In the genomic region with DNA sequence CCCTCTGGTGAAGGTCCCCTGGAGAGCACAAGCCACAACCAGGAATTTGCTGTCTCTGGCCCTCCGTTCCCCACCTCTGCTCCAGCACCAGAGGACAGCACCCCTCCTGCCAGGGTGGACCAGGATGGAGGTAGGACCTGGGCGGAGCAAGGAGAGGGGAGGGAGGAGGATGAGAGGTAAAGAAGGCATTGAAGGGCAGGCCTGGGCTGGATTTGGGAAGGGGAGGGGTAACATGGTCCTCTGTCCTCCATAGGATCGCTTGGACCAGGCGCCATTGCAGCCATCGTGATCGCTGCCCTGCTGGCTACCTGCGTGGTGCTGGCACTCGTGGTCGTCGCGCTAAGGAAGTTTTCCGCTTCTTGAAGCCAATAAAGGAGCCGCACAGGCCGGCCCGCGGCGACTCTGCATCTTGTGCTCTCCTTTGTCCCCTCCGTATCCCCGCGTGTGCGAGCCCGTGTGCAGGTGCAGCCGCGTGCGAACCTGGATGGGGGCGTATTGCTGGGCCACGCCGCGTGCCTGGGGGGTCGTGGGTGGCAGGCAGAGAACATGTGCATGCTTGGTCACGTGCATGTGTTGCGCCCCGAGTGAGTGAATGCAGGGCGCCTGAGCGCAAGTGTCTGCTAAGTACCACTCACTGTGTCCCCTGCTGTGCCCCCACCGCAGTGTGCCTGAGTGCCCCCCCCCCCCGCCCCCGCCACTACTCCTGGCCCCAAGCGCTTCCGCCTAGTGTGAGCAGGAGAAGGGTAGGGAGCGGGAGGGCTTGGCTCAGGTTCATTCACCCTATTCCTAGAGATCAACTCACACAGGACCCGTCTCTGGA, we compare ENCODE assay signal across 9 mouse cellular contexts. TPM values are rescaled to one million over a fixed set of nuclear protein-coding genes. Genes with fewer than 3 reads are reported as not detected.
DNase-seq lines count a peak whose midpoint lies in the region; ATAC-seq and TF ChIP-seq lines count a peak whose summit lies in the region.
"Had no signal": no experiment of that assay in that cellular context is flagged by ENCODE, and none has a peak within 500 bp of the region (broad histone marks: within the 10 kb centered on the region; RNA-seq: fewer than 3 reads in every experiment).

No protein-coding gene starts in this region.

- no peaks in the 10 kb centered on the region for H3K36me3 ChIP-seq in embryonic facial prominence, embryonic 13.5 days
- peaks cover 9% of the 10 kb centered on the region; the same call in 1 of the 2 replicates for H3K36me3 ChIP-seq in intestine, postnatal 0 days (ENCODE audit: control insufficient read depth, insufficient read depth)
- no peaks in the 10 kb centered on the region for H3K36me3 ChIP-seq in midbrain, embryonic 16.5 days (ENCODE audit: control insufficient read depth, insufficient read depth, low read length)

- H3K4me2 ChIP-seq in embryonic facial prominence, embryonic 13.5 days: peak overlapping the region; percentile 68
- H3K4me2 ChIP-seq in intestine, postnatal 0 days (replicated peaks; ENCODE audit: low read depth): peak overlapping the region; percentile 30
- peak overlapping the region; percentile 87 for H3K4me2 ChIP-seq in midbrain, embryonic 16.5 days (ENCODE audit: low read length)

- H3K27me3 ChIP-seq in embryonic facial prominence, embryonic 13.5 days: peaks cover 41% of the 10 kb centered on the region
- no peaks in the 10 kb centered on the region for H3K27me3 ChIP-seq in intestine, postnatal 0 days (replicated peaks; ENCODE audit: control insufficient read depth, insufficient read depth, low read length)
- no peaks in the 10 kb centered on the region for H3K27me3 ChIP-seq in midbrain, embryonic 16.5 days (ENCODE audit: control insufficient read depth, insufficient read depth, low read depth, low read length)

- 2% methylated on average over 41 of the region's 42 CpGs for WGBS in embryonic facial prominence, embryonic 13.5 days
- WGBS in intestine, postnatal 0 days: 7% methylated on average over 41 of the region's 42 CpGs
- WGBS in midbrain, embryonic 16.5 days: 1% methylated on average over 40 of the region's 42 CpGs

- H3K27ac ChIP-seq in embryonic facial prominence, embryonic 13.5 days: no peak overlapping the region
- H3K27ac ChIP-seq in intestine, postnatal 0 days (ENCODE audit: low read depth, low read length): no peak overlapping the region
- H3K27ac ChIP-seq in midbrain, embryonic 16.5 days (ENCODE audit: low read length): no peak overlapping the region

- H3K4me3 ChIP-seq in embryonic facial prominence, embryonic 13.5 days: peak overlapping the region; percentile 41
- no peak overlapping the region for H3K4me3 ChIP-seq in intestine, postnatal 0 days (ENCODE audit: low read depth, low read length)
- H3K4me3 ChIP-seq in midbrain, embryonic 16.5 days (ENCODE audit: low read depth, low read length): peak overlapping the region; percentile 40

- H3K9ac ChIP-seq in embryonic facial prominence, embryonic 13.5 days: peak overlapping the region; percentile 54; the same call in 1 of the 2 replicates
- no peak overlapping the region for H3K9ac ChIP-seq in intestine, postnatal 0 days (ENCODE audit: low read depth, low read length)
- peak overlapping the region; percentile 61 for H3K9ac ChIP-seq in midbrain, embryonic 16.5 days (ENCODE audit: low read depth, low read length)

- no peak for TF ChIP-seq CTCF in intestine, postnatal 0 days (IDR thresholded peaks at IDR 0.05; ENCODE audit: low read depth)

- peak; percentile 61 for DNase-seq in layer of hippocampus, adult 11-12 months (ENCODE audit: low spot score)
- DNase-seq in layer of hippocampus, adult 9-10 months (ENCODE audit: low spot score): no peak
- DNase-seq in ovary, postnatal 10 days (ENCODE audit: low spot score): no peak
- no peak for DNase-seq in yolk sac, embryonic 10.5 days (ENCODE audit: low spot score)
- DNase-seq in adrenal gland, adult 2 months: no peak

- 0 out of 2 replicates have a peak, but pooled peaks have one; percentile 11 for ATAC-seq in embryonic facial prominence, embryonic 13.5 days (ENCODE audit: insufficient number of reproducible peaks, insufficient read depth, low FRiP score, low TSS enrichment, low read depth)
- peak; percentile 13; the same call in 1 of the 2 replicates for ATAC-seq in intestine, postnatal 0 days
- peak; percentile 72 for ATAC-seq in midbrain, embryonic 16.5 days

- no peaks in the 10 kb centered on the region for H3K9me3 ChIP-seq in embryonic facial prominence, embryonic 13.5 days
- H3K9me3 ChIP-seq in intestine, postnatal 0 days (ENCODE audit: control insufficient read depth): no peaks in the 10 kb centered on the region
- H3K9me3 ChIP-seq in midbrain, embryonic 16.5 days (replicated peaks; ENCODE audit: control insufficient read depth, low read length, poor library complexity, severe bottlenecking): no peaks in the 10 kb centered on the region

- peaks cover 7% of the 10 kb centered on the region; the same call in 1 of the 2 replicates for H3K4me1 ChIP-seq in embryonic facial prominence, embryonic 13.5 days
- no peaks in the 10 kb centered on the region for H3K4me1 ChIP-seq in intestine, postnatal 0 days (replicated peaks; ENCODE audit: control insufficient read depth, insufficient read depth, low read length)
- peaks cover 8% of the 10 kb centered on the region for H3K4me1 ChIP-seq in midbrain, embryonic 16.5 days (ENCODE audit: control insufficient read depth, insufficient read depth, low read length)

RNA-seq across cellular contexts. Expression of a gene that starts 5.2 kb away (rescaled TPM):
- 5.9 and 7.0 TPM in 2 replicates for polyA plus RNA-seq in embryonic facial prominence, embryonic 13.5 days (2015; fragmentation: Nextera tagmentation; extraction: Ambion mirVana)
- not detected in 2 replicates for polyA plus RNA-seq in intestine, postnatal 0 days (2015; fragmentation: Nextera tagmentation; extraction: Ambion mirVana)
- 0.51 and 1.0 TPM in 2 replicates for polyA plus RNA-seq in midbrain, embryonic 16.5 days (2015; fragmentation: Nextera tagmentation; extraction: Ambion mirVana)
- total RNA-seq in adrenal gland, adult 2 months (2021): not detected
- not detected in 2 replicates for polyA plus RNA-seq in adrenal gland, adult 2 months (2012; rRNA removed)
- total RNA-seq: layer of hippocampus, postnatal 36 days had no signal

RNA-seq across cellular contexts. Expression of a gene that starts 34.4 kb away (rescaled TPM):
- polyA plus RNA-seq in embryonic facial prominence, embryonic 13.5 days (2015; fragmentation: Nextera tagmentation; extraction: Ambion mirVana): not detected in 2 replicates
- 2.5 and 3.3 TPM in 2 replicates for polyA plus RNA-seq in intestine, postnatal 0 days (2015; fragmentation: Nextera tagmentation; extraction: Ambion mirVana)
- polyA plus RNA-seq in midbrain, embryonic 16.5 days (2015; fragmentation: Nextera tagmentation; extraction: Ambion mirVana): 0.47 and 0.90 TPM in 2 replicates
- not detected for total RNA-seq in adrenal gland, adult 2 months (2021)
- not detected in 2 replicates for polyA plus RNA-seq in adrenal gland, adult 2 months (2012; rRNA removed)

Comparison
In these comparisons a context has a peak if more than half of its experiments do, and no peak if none do; other contexts are left out.
1. ATAC-seq: peak in every context shown above with its lines; median percentile 72 in midbrain, embryonic 16.5 days; 13 in intestine, postnatal 0 days; 11 in embryonic facial prominence, embryonic 13.5 days.
2. H3K4me2 ChIP-seq: peak in every context shown above with its lines; median percentile 87 in midbrain, embryonic 16.5 days; 68 in embryonic facial prominence, embryonic 13.5 days; 30 in intestine, postnatal 0 days.